In genomic region chr5:121660059-121660896, GRCm38 (mm10) we compare ENCODE assay signal across 8 mouse cellular contexts. TPM values are rescaled to one million over a fixed set of nuclear protein-coding genes. Genes with fewer than 3 reads are reported as not detected.
DNase-seq lines count a peak whose midpoint lies in the region; ATAC-seq lines count a peak whose summit lies in the region.

Acad10 (minus strand) TSS chr5:121660514.
Brap (plus strand) TSS chr5:121660563.

- no peaks in the 10 kb centered on the region for H3K27me3 ChIP-seq in hindbrain, embryonic 16.5 days (replicated peaks; ENCODE audit: control insufficient read depth, insufficient read depth, low read length)

- H3K4me2 ChIP-seq in hindbrain, embryonic 16.5 days (ENCODE audit: low read length): peak within 1 kb of the TSS; percentile 86

- H3K9ac ChIP-seq in hindbrain, embryonic 16.5 days (ENCODE audit: low read depth, low read length): peak within 1 kb of the TSS; percentile 91

- peak; percentile 90 for DNase-seq in T-cell, adult 2 months (ENCODE audit: low spot score)
- peak; percentile 96 to 97 for DNase-seq in cerebellum, postnatal 36 days
- peak; percentile 92 for DNase-seq in gastrocnemius, adult 18-20 months (ENCODE audit: low spot score)
- peak; percentile 93 to 96 for DNase-seq in left cerebral cortex, adult 18-20 months (ENCODE audit: low spot score in 2 of 2)
- peak; percentile 95 for DNase-seq in right cerebral cortex, adult 18-20 months
- DNase-seq in urinary bladder, postnatal 10 days (ENCODE audit: low spot score): peak; percentile 74

- ATAC-seq in hindbrain, embryonic 16.5 days: peak; percentile 94

- peaks cover 17% of the 10 kb centered on the region for H3K36me3 ChIP-seq in hindbrain, embryonic 16.5 days (ENCODE audit: control insufficient read depth, insufficient read depth, low read length)
- peaks cover 22% of the 10 kb centered on the region; the same call in 1 of the 2 replicates for H3K36me3 ChIP-seq in macrophage (ENCODE audit: inconsistent target)

- H3K4me3 ChIP-seq in hindbrain, embryonic 16.5 days (ENCODE audit: low read length): peak within 1 kb of the TSS; percentile 97
- H3K4me3 ChIP-seq in macrophage (ENCODE audit: inconsistent target): peak within 1 kb of the TSS; percentile 83

- WGBS in hindbrain, embryonic 16.5 days: 2% methylated on average over 54 of the region's 85 CpGs
- WGBS in macrophage (ENCODE audit: missing documents): under 1% methylated on average over 75 of the region's 85 CpGs

- no peaks in the 10 kb centered on the region for H3K9me3 ChIP-seq in hindbrain, embryonic 16.5 days (ENCODE audit: control insufficient read depth, low read length)

- H3K79me2 ChIP-seq in macrophage (ENCODE audit: inconsistent target): peaks cover 34% of the 10 kb centered on the region

- H3K27ac ChIP-seq in hindbrain, embryonic 16.5 days (ENCODE audit: low read depth, low read length): peak within 1 kb of the TSS; percentile 77
- H3K27ac ChIP-seq in macrophage: peak within 1 kb of the TSS; percentile 70

- H3K4me1 ChIP-seq in hindbrain, embryonic 16.5 days (ENCODE audit: control insufficient read depth, insufficient read depth, low read depth, low read length): peaks cover 16% of the 10 kb centered on the region

RNA-seq across cellular contexts. Expression of gene Acad10, which starts in this region (rescaled TPM):
- total RNA-seq in gastrocnemius, adult 18-20 months (2021): 10 to 100 TPM; 10.2 to 11.8 TPM
- 1.3 and 1.4 TPM in 2 replicates for polyA plus RNA-seq in hindbrain, embryonic 16.5 days (2015; fragmentation: Nextera tagmentation; extraction: Ambion mirVana)
- total RNA-seq in left cerebral cortex, adult 18-20 months (2021): 1 to 10 TPM; 4.5 to 5.3 TPM
- total RNA-seq in macrophage (2018; cell fraction: chromatin; rRNA removed): 10 to 100 TPM in 4 of 26 experiments, 1 to 10 TPM in 20, under 1 TPM in 2; 0.47 to 12.5 (median 6.6) TPM
- total RNA-seq in macrophage (2018; cell fraction: cytosol; rRNA removed): 1 to 10 TPM; 1.4 to 5.1 (median 3.4) TPM
- 10 to 100 TPM in 1 of 26 experiments, 1 to 10 TPM in 24, under 1 TPM in 1; 0.87 to 10.2 (median 3.6) TPM for total RNA-seq in macrophage (2018; cell fraction: nucleus; rRNA removed)
- 1.7 to 4.4 TPM (median 2.5 TPM) in 3 replicates for polyA plus RNA-seq in macrophage (2018)

RNA-seq across cellular contexts. Expression of gene Brap, which starts in this region (rescaled TPM):
- total RNA-seq in gastrocnemius, adult 18-20 months (2021): 10 to 100 TPM; 29.7 to 31.8 TPM
- polyA plus RNA-seq in hindbrain, embryonic 16.5 days (2015; fragmentation: Nextera tagmentation; extraction: Ambion mirVana): 36.1 and 42.5 TPM in 2 replicates
- total RNA-seq in left cerebral cortex, adult 18-20 months (2021): 10 to 100 TPM; 65.2 to 67.6 TPM
- total RNA-seq in macrophage (2018; cell fraction: chromatin; rRNA removed): 10 to 100 TPM; 30.1 to 74.1 (median 49.7) TPM
- 10 to 100 TPM; 26.7 to 49.3 (median 33.7) TPM for total RNA-seq in macrophage (2018; cell fraction: cytosol; rRNA removed)
- total RNA-seq in macrophage (2018; cell fraction: nucleus; rRNA removed): 10 to 100 TPM; 27.6 to 80.0 (median 38.7) TPM
- 32.4 to 40.7 TPM (median 36.5 TPM) in 3 replicates for polyA plus RNA-seq in macrophage (2018)

Comparison
In these comparisons a context has a peak if more than half of its experiments do, and no peak if none do; other contexts are left out.
1. Peak in every context shown above with its lines: DNase-seq, ATAC-seq, H3K4me3 ChIP-seq and H3K27ac ChIP-seq.